Mouse (Mus musculus): ENCODE data around the gene Zyg11b. TPM values are rescaled to one million over a fixed set of nuclear protein-coding genes. Genes with fewer than 3 reads are reported as not detected.
A peak's percentile ranks its signal among the peaks of the same experiment; 100 is the strongest.

Gene Zyg11b
- total and polyA plus RNA-seq, 3 experiments, result 1.9 to 20.6 (median 20.5) TPM

- Histone ChIP-seq H3K9me3 (replicated peaks) (no peaks in the 10 kb centered on the region), H3K4me3 (ENCODE audit: low read depth, low read length) (no peak overlapping the region), H3K4me1 (ENCODE audit: insufficient read depth, low read depth, low read length) (peaks cover 23% of the 10 kb centered on the region), H3K27me3 (ENCODE audit: insufficient read depth, low read length) (no peaks in the 10 kb centered on the region), H3K36me3 (replicated peaks) (peaks cover 58% of the 10 kb centered on the region)
- no peak for ATAC-seq (ENCODE audit: extremely low read depth, insufficient number of reproducible peaks, low FRiP score, poor library complexity, severe bottlenecking)
- no peak for TF ChIP-seq CTCF (IDR thresholded peaks at IDR 0.05; ENCODE audit: low read depth, low read length)
- no peak for TF ChIP-seq POLR2AphosphoS5 (IDR thresholded peaks at IDR 0.05; ENCODE audit: insufficient replicate concordance, low read depth, low read length)
- TF ChIP-seq GATA2 (IDR thresholded peaks at IDR 0.05; ENCODE audit: borderline replicate concordance, low read depth, low read length), result no peak
- TF ChIP-seq TAL1 (conservative IDR thresholded peaks at IDR 0.05; ENCODE audit: low read depth, low read length), result no peak
- no peak for TF ChIP-seq GATA1 (IDR thresholded peaks at IDR 0.05; ENCODE audit: borderline replicate concordance, low read length)
- no peak for DNase-seq (ENCODE audit: low spot score)
These were observed 31.1 kb upstream of the Zyg11b start for GRCm38 (mm10) chr4:108332041-108332440.

- H3K4me1 ChIP-seq (ENCODE audit: insufficient read depth, low read depth, low read length), result peaks cover 25% of the 10 kb centered on the region
- no peak overlapping the region for H3K4me3 ChIP-seq (ENCODE audit: low read depth, low read length)
- no peaks in the 10 kb centered on the region for H3K9me3 ChIP-seq (replicated peaks)
- H3K36me3 ChIP-seq (replicated peaks), result peaks cover 41% of the 10 kb centered on the region
- TF ChIP-seq TAL1 (conservative IDR thresholded peaks at IDR 0.05; ENCODE audit: low read depth, low read length) (no peak), POLR2AphosphoS5 (IDR thresholded peaks at IDR 0.05; ENCODE audit: insufficient replicate concordance, low read depth, low read length) (no peak), GATA2 (IDR thresholded peaks at IDR 0.05; ENCODE audit: borderline replicate concordance, low read depth, low read length) (no peak), CTCF (IDR thresholded peaks at IDR 0.05; ENCODE audit: low read depth, low read length) (no peak), GATA1 (IDR thresholded peaks at IDR 0.05; ENCODE audit: borderline replicate concordance, low read length) (no peak)
- no peak for DNase-seq (ENCODE audit: low spot score)
- no peak for ATAC-seq (ENCODE audit: extremely low read depth, insufficient number of reproducible peaks, low FRiP score, poor library complexity, severe bottlenecking)
- no peaks in the 10 kb centered on the region for H3K27me3 ChIP-seq (ENCODE audit: insufficient read depth, low read length)
These were observed 28.9 kb upstream of the Zyg11b start for GRCm38 (mm10) chr4:108329840-108330239.

- DNase-seq (ENCODE audit: low spot score) (peak; percentile 89), ATAC-seq (ENCODE audit: extremely low read depth, insufficient number of reproducible peaks, low FRiP score, poor library complexity, severe bottlenecking) (peak; percentile 87)
- peaks cover 27% of the 10 kb centered on the region for H3K36me3 ChIP-seq (replicated peaks)
- H3K9me3 ChIP-seq (replicated peaks), result no peaks in the 10 kb centered on the region
- TF ChIP-seq POLR2AphosphoS5 (IDR thresholded peaks at IDR 0.05; ENCODE audit: insufficient replicate concordance, low read depth, low read length), result no peak
- no peak for TF ChIP-seq CTCF (IDR thresholded peaks at IDR 0.05; ENCODE audit: low read depth, low read length)
- no peak for TF ChIP-seq GATA1 (IDR thresholded peaks at IDR 0.05; ENCODE audit: borderline replicate concordance, low read length)
- no peak for TF ChIP-seq GATA2 (IDR thresholded peaks at IDR 0.05; ENCODE audit: borderline replicate concordance, low read depth, low read length)
- no peak for TF ChIP-seq TAL1 (conservative IDR thresholded peaks at IDR 0.05; ENCODE audit: low read depth, low read length)
- H3K27me3 ChIP-seq (ENCODE audit: insufficient read depth, low read length), result no peaks in the 10 kb centered on the region
- H3K4me3 ChIP-seq (ENCODE audit: low read depth, low read length), result peak within 1 kb of the TSS; percentile 77
- H3K4me1 ChIP-seq (ENCODE audit: insufficient read depth, low read depth, low read length), result peaks cover 28% of the 10 kb centered on the region
These were observed 27.0 kb upstream of the Zyg11b start, which contains the start of gene Coa7 for GRCm38 (mm10) chr4:108327730-108328484. Gene Coa7, plus strand, starts transcription at chr4:108328140.

GRCm38 (mm10) chr4:108327071-108327579, 26.2 kb upstream of the Zyg11b start:
- ATAC-seq (ENCODE audit: extremely low read depth, insufficient number of reproducible peaks, low FRiP score, poor library complexity, severe bottlenecking), result no peak
- Histone ChIP-seq H3K9me3 (replicated peaks) (no peaks in the 10 kb centered on the region), H3K27me3 (ENCODE audit: insufficient read depth, low read length) (no peaks in the 10 kb centered on the region), H3K4me3 (ENCODE audit: low read depth, low read length) (peak overlapping the region; percentile 77; the same call in 1 of the 2 replicates), H3K4me1 (ENCODE audit: insufficient read depth, low read depth, low read length) (peaks cover 28% of the 10 kb centered on the region), H3K36me3 (replicated peaks) (peaks cover 23% of the 10 kb centered on the region)
- TF ChIP-seq GATA2 (IDR thresholded peaks at IDR 0.05; ENCODE audit: borderline replicate concordance, low read depth, low read length) (no peak), GATA1 (IDR thresholded peaks at IDR 0.05; ENCODE audit: borderline replicate concordance, low read length) (no peak), TAL1 (conservative IDR thresholded peaks at IDR 0.05; ENCODE audit: low read depth, low read length) (no peak), POLR2AphosphoS5 (IDR thresholded peaks at IDR 0.05; ENCODE audit: insufficient replicate concordance, low read depth, low read length) (no peak), CTCF (IDR thresholded peaks at IDR 0.05; ENCODE audit: low read depth, low read length) (no peak)
- DNase-seq (ENCODE audit: low spot score), result no peak

- no peak overlapping the region for H3K4me3 ChIP-seq (ENCODE audit: low read depth, low read length)
- ATAC-seq (ENCODE audit: extremely low read depth, insufficient number of reproducible peaks, low FRiP score, poor library complexity, severe bottlenecking) (no peak), DNase-seq (ENCODE audit: low spot score) (no peak)
- H3K36me3 ChIP-seq (replicated peaks), result no peaks in the 10 kb centered on the region
- H3K4me1 ChIP-seq (ENCODE audit: insufficient read depth, low read depth, low read length), result peaks cover 25% of the 10 kb centered on the region
- TF ChIP-seq GATA2 (IDR thresholded peaks at IDR 0.05; ENCODE audit: borderline replicate concordance, low read depth, low read length) (no peak), TAL1 (conservative IDR thresholded peaks at IDR 0.05; ENCODE audit: low read depth, low read length) (no peak), POLR2AphosphoS5 (IDR thresholded peaks at IDR 0.05; ENCODE audit: insufficient replicate concordance, low read depth, low read length) (no peak), CTCF (IDR thresholded peaks at IDR 0.05; ENCODE audit: low read depth, low read length) (no peak), GATA1 (IDR thresholded peaks at IDR 0.05; ENCODE audit: borderline replicate concordance, low read length) (no peak)
- H3K27me3 ChIP-seq (ENCODE audit: insufficient read depth, low read length), result peaks cover 4% of the 10 kb centered on the region; the same call in 1 of the 2 replicates
- H3K9me3 ChIP-seq (replicated peaks), result peaks cover 4% of the 10 kb centered on the region
These were observed 22.7 kb upstream of the Zyg11b start for GRCm38 (mm10) chr4:108323588-108323987.

GRCm38 (mm10) chr4:108320627-108321380, 19.9 kb upstream of the Zyg11b start:
- DNase-seq (ENCODE audit: low spot score), result no peak
- Histone ChIP-seq H3K4me3 (ENCODE audit: low read depth, low read length) (no peak overlapping the region), H3K36me3 (replicated peaks) (no peaks in the 10 kb centered on the region), H3K27me3 (ENCODE audit: insufficient read depth, low read length) (peaks cover 10% of the 10 kb centered on the region), H3K4me1 (ENCODE audit: insufficient read depth, low read depth, low read length) (peaks cover 23% of the 10 kb centered on the region), H3K9me3 (replicated peaks) (peaks cover 4% of the 10 kb centered on the region)
- no peak for ATAC-seq (ENCODE audit: extremely low read depth, insufficient number of reproducible peaks, low FRiP score, poor library complexity, severe bottlenecking)
- TF ChIP-seq GATA1 (IDR thresholded peaks at IDR 0.05; ENCODE audit: borderline replicate concordance, low read length) (no peak), TAL1 (conservative IDR thresholded peaks at IDR 0.05; ENCODE audit: low read depth, low read length) (no peak), POLR2AphosphoS5 (IDR thresholded peaks at IDR 0.05; ENCODE audit: insufficient replicate concordance, low read depth, low read length) (no peak), CTCF (IDR thresholded peaks at IDR 0.05; ENCODE audit: low read depth, low read length) (no peak), GATA2 (IDR thresholded peaks at IDR 0.05; ENCODE audit: borderline replicate concordance, low read depth, low read length) (no peak)

Data from G1E (cell line).